Mouse (Mus musculus): ENCODE measurements at regions not wholly inside any gene's neighbourhood (a gene's known extent, or its start where the extent isn't known, plus 50 kb on each side); places are given as distances from the start of the nearest gene placed in this dataset.

GRCm38 (mm10) chr17:4355506-4356218 lies 638.5 kb upstream of the Arid1b start:
- WGBS (ENCODE audit: insufficient replicate concordance), result 83% methylated on average over 5 of the region's 5 CpGs
- Histone ChIP-seq H3K4me2 (no peak overlapping the region), H3K36me3 (ENCODE audit: control insufficient read depth, insufficient read depth, low read length) (no peaks in the 10 kb centered on the region), H3K4me1 (ENCODE audit: control insufficient read depth, insufficient read depth, low read length) (no peaks in the 10 kb centered on the region), H3K27me3 (ENCODE audit: control insufficient read depth, insufficient read depth, low read length) (no peaks in the 10 kb centered on the region), H3K27ac (ENCODE audit: low read depth, low read length) (no peak overlapping the region), H3K9ac (ENCODE audit: low read depth, low read length) (no peak overlapping the region), H3K4me3 (ENCODE audit: low read depth, low read length) (no peak overlapping the region), H3K9me3 (replicated peaks; ENCODE audit: control insufficient read depth, low read length) (no peaks in the 10 kb centered on the region)
- ATAC-seq (replicated peaks; ENCODE audit: insufficient number of reproducible peaks, low FRiP score, low TSS enrichment), result no peak

- Histone ChIP-seq H3K27ac (ENCODE audit: low read depth, low read length) (no peak overlapping the region), H3K4me1 (ENCODE audit: control insufficient read depth, insufficient read depth, low read length) (no peaks in the 10 kb centered on the region), H3K36me3 (ENCODE audit: control insufficient read depth, insufficient read depth, low read length) (no peaks in the 10 kb centered on the region), H3K27me3 (ENCODE audit: control insufficient read depth, insufficient read depth, low read length) (no peaks in the 10 kb centered on the region), H3K4me3 (ENCODE audit: low read depth, low read length) (no peak overlapping the region), H3K4me2 (no peak overlapping the region), H3K9me3 (replicated peaks; ENCODE audit: control insufficient read depth, low read length) (no peaks in the 10 kb centered on the region), H3K9ac (ENCODE audit: low read depth, low read length) (no peak overlapping the region)
- 64% methylated on average over 4 of the region's 4 CpGs for WGBS (ENCODE audit: insufficient replicate concordance)
- no peak for ATAC-seq (replicated peaks; ENCODE audit: insufficient number of reproducible peaks, low FRiP score, low TSS enrichment)
Observed at GRCm38 (mm10) chr17:4360413-4361320, 633.5 kb upstream of the Arid1b start.

DNA sequence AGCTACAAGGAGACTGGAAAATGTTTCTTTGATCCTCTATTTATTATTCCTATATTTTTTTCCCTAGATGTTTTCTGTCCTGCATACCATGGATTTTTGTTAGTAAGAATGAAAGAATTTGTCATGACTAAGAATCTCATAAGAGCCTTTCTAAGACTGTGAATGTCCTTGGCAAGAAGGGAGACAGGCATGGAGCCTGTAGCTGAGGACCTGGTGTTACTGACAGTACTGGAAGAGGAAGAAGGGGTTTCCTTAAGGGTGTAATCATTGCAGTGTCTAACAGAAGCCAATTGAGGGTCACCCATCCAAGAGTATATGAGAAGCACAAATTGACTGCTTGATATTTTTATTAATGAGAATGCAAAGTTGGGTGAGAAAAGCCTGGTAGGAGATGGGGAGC lies 628.3 kb upstream of the Arid1b start:
- Histone ChIP-seq H3K36me3 (ENCODE audit: control insufficient read depth, insufficient read depth, low read length) (no peaks in the 10 kb centered on the region), H3K9ac (ENCODE audit: low read depth, low read length) (no peak overlapping the region), H3K27me3 (ENCODE audit: control insufficient read depth, insufficient read depth, low read length) (no peaks in the 10 kb centered on the region), H3K4me1 (ENCODE audit: control insufficient read depth, insufficient read depth, low read length) (no peaks in the 10 kb centered on the region), H3K4me3 (ENCODE audit: low read depth, low read length) (no peak overlapping the region), H3K9me3 (replicated peaks; ENCODE audit: control insufficient read depth, low read length) (no peaks in the 10 kb centered on the region), H3K4me2 (no peak overlapping the region), H3K27ac (ENCODE audit: low read depth, low read length) (no peak overlapping the region)
- no peak for ATAC-seq (replicated peaks; ENCODE audit: insufficient number of reproducible peaks, low FRiP score, low TSS enrichment)

GRCm38 (mm10) chr17:4380449-4380848 lies 613.7 kb upstream of the Arid1b start:
- no peak overlapping the region for H3K4me3 ChIP-seq (ENCODE audit: low read depth, low read length)
- whole genome bisulfite sequencing (ENCODE audit: insufficient replicate concordance), result 93% methylated on average over 1 of the region's 1 CpGs
- no peaks in the 10 kb centered on the region for H3K9me3 ChIP-seq (replicated peaks; ENCODE audit: control insufficient read depth, low read length)
- no peak overlapping the region for H3K9ac ChIP-seq (ENCODE audit: low read depth, low read length)
- ATAC-seq (replicated peaks; ENCODE audit: insufficient number of reproducible peaks, low FRiP score, low TSS enrichment), result no peak
- H3K27me3 ChIP-seq (ENCODE audit: control insufficient read depth, insufficient read depth, low read length), result no peaks in the 10 kb centered on the region
- H3K36me3 ChIP-seq (ENCODE audit: control insufficient read depth, insufficient read depth, low read length), result no peaks in the 10 kb centered on the region
- no peaks in the 10 kb centered on the region for H3K4me1 ChIP-seq (ENCODE audit: control insufficient read depth, insufficient read depth, low read length)
- no peak overlapping the region for H3K27ac ChIP-seq (ENCODE audit: low read depth, low read length)
- no peak overlapping the region for H3K4me2 ChIP-seq

GRCm38 (mm10) chr17:4380873-4381272 lies 613.3 kb upstream of the Arid1b start:
- no peaks in the 10 kb centered on the region for H3K27me3 ChIP-seq (ENCODE audit: control insufficient read depth, insufficient read depth, low read length)
- H3K4me3 ChIP-seq (ENCODE audit: low read depth, low read length), result no peak overlapping the region
- no peak overlapping the region for H3K27ac ChIP-seq (ENCODE audit: low read depth, low read length)
- no peaks in the 10 kb centered on the region for H3K36me3 ChIP-seq (ENCODE audit: control insufficient read depth, insufficient read depth, low read length)
- H3K9ac ChIP-seq (ENCODE audit: low read depth, low read length), result no peak overlapping the region
- no peaks in the 10 kb centered on the region for H3K4me1 ChIP-seq (ENCODE audit: control insufficient read depth, insufficient read depth, low read length)
- ATAC-seq (replicated peaks; ENCODE audit: insufficient number of reproducible peaks, low FRiP score, low TSS enrichment), result no peak
- no peak overlapping the region for H3K4me2 ChIP-seq
- no peaks in the 10 kb centered on the region for H3K9me3 ChIP-seq (replicated peaks; ENCODE audit: control insufficient read depth, low read length)

- no peak for ATAC-seq (replicated peaks; ENCODE audit: insufficient number of reproducible peaks, low FRiP score, low TSS enrichment)
- 78% methylated on average over 13 of the region's 13 CpGs for WGBS (ENCODE audit: insufficient replicate concordance)
Observed at GRCm38 (mm10) chr17:4381896-4382685, 612.0 kb upstream of the Arid1b start.

DNA sequence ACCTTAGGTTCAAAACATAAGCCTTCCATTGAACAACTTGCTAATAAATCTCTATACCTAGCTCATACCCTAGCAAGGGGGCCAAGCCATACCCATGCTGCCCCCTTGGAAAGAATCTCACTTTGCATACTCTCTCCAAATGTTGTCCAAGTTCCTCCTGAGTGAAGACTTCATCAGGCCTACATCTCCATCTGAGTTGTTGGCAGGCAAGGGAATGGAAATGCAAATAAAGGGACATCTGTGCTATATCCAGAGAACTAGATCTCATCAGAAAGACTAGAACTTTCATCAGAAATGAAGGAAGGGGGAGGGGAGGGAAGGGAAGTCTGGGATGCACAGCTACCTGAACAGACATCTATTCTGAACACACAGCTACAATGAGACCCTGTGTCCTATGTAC lies 611.4 kb upstream of the Arid1b start:
- ATAC-seq (replicated peaks; ENCODE audit: insufficient number of reproducible peaks, low FRiP score, low TSS enrichment), result no peak
- H3K4me1 ChIP-seq (ENCODE audit: control insufficient read depth, insufficient read depth, low read length), result no peaks in the 10 kb centered on the region

More at GRCm38 (mm10) chr17:4381896-4382685, 612.0 kb upstream of the Arid1b start:
- H3K4me1 ChIP-seq (ENCODE audit: control insufficient read depth, insufficient read depth, low read length), result no peaks in the 10 kb centered on the region
- H3K27me3 ChIP-seq (ENCODE audit: control insufficient read depth, insufficient read depth, low read length), result no peaks in the 10 kb centered on the region
- H3K36me3 ChIP-seq (ENCODE audit: control insufficient read depth, insufficient read depth, low read length), result no peaks in the 10 kb centered on the region
- H3K4me2 ChIP-seq, result no peak overlapping the region
- H3K9me3 ChIP-seq (replicated peaks; ENCODE audit: control insufficient read depth, low read length), result no peaks in the 10 kb centered on the region
- no peak overlapping the region for H3K27ac ChIP-seq (ENCODE audit: low read depth, low read length)
- no peak overlapping the region for H3K4me3 ChIP-seq (ENCODE audit: low read depth, low read length)
- H3K9ac ChIP-seq (ENCODE audit: low read depth, low read length), result no peak overlapping the region

GRCm38 (mm10) chr17:4387616-4388015 lies 606.5 kb upstream of the Arid1b start:
- WGBS (ENCODE audit: insufficient replicate concordance), result 75% methylated on average over 4 of the region's 4 CpGs
- H3K9ac ChIP-seq (ENCODE audit: low read depth, low read length), result no peak overlapping the region
- ATAC-seq (replicated peaks; ENCODE audit: insufficient number of reproducible peaks, low FRiP score, low TSS enrichment), result no peak
- no peak overlapping the region for H3K4me3 ChIP-seq (ENCODE audit: low read depth, low read length)
- no peaks in the 10 kb centered on the region for H3K4me1 ChIP-seq (ENCODE audit: control insufficient read depth, insufficient read depth, low read length)
- no peaks in the 10 kb centered on the region for H3K36me3 ChIP-seq (ENCODE audit: control insufficient read depth, insufficient read depth, low read length)
- H3K27ac ChIP-seq (ENCODE audit: low read depth, low read length), result no peak overlapping the region
- H3K4me2 ChIP-seq, result no peak overlapping the region
- no peaks in the 10 kb centered on the region for H3K9me3 ChIP-seq (replicated peaks; ENCODE audit: control insufficient read depth, low read length)
- no peaks in the 10 kb centered on the region for H3K27me3 ChIP-seq (ENCODE audit: control insufficient read depth, insufficient read depth, low read length)

More for the DNA sequence above, 611.4 kb upstream of the Arid1b start:
- Histone ChIP-seq H3K27me3 (ENCODE audit: control insufficient read depth, insufficient read depth, low read length) (no peaks in the 10 kb centered on the region), H3K27ac (ENCODE audit: low read depth, low read length) (no peak overlapping the region), H3K4me3 (ENCODE audit: low read depth, low read length) (no peak overlapping the region), H3K4me2 (no peak overlapping the region), H3K9ac (ENCODE audit: low read depth, low read length) (no peak overlapping the region), H3K36me3 (ENCODE audit: control insufficient read depth, insufficient read depth, low read length) (no peaks in the 10 kb centered on the region), H3K9me3 (replicated peaks; ENCODE audit: control insufficient read depth, low read length) (no peaks in the 10 kb centered on the region)
